Mouse (Mus musculus) lung, embryonic 16.5 days (tissue): ENCODE data around the gene Six3. TPM values are rescaled to one million over a fixed set of nuclear protein-coding genes. Genes with fewer than 3 reads are reported as not detected.

ENCODE experiments used
- polyA plus RNA-seq: library from polyadenylated mRNA; unstranded; fragments of >200 nt; fragmentation: Nextera tagmentation; extraction: Ambion mirVana; gene quantifications from 2 replicates; pipeline ENCODE4 v1.2.1, GENCODE M21; 2015

Six3 gene
- polyA plus RNA-seq, 1 experiment from 2014 or later: not detected

Other genes starting within 250 kb of the Six3 start
- gene Six2, start 74.7 kb downstream of the Six3 start, polyA plus RNA-seq: 0.06 and 0.19 TPM in 2 replicates